Mouse (Mus musculus): ENCODE measurements around the gene Rab7b. TPM values are rescaled to one million over a fixed set of nuclear protein-coding genes. Genes with fewer than 3 reads are reported as not detected.

Gene Rab7b
- polyA plus RNA-seq, 1 experiment from 2014 or later, result 2.1 TPM

DNA sequence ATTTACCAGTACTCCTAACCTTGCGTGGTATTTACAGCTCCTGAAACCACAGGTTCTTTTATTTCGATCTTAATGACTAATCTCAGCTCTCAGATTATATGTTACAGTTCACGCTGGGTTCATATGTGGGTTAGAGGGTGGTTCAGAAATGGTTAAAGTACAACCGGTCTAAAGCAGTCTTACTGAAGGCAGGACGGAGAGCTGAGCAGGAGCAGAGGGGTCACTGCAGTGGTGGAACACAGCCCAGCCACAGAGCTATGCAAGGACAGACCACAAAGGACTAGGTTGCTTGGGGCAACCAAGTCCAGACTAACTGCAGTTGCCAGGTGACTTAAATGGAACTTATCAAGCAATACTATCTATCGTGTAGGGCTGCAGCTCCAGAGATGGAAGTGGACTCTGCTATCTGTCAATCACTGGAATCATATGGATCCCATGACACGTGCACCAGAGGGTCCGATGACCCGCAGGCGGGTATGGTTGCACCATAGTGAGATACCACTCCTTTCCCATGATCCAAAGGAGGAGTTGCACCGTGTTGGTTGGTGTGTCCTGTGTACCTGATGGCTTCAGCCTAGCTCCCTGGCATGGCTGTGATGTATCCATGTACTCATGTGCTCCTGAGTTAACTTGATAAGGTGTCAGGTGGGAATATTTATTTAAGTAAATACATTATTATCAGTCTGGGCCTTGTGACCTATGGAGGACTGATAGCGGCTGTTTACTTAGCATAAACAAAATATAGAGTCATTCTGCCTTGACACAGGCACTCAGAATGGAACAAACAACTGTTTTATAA, 42.3 kb downstream of the Rab7b start:
- Histone ChIP-seq H3K27me3 (ENCODE audit: insufficient read depth, low read length) (no peaks in the 10 kb centered on the region), H3K9ac (replicated peaks; ENCODE audit: low read length) (no peak overlapping the region), H3K4me2 (replicated peaks; ENCODE audit: low read depth, low read length) (no peak overlapping the region), H3K27ac (ENCODE audit: low read length) (peak overlapping the region; percentile 72), H3K4me1 (ENCODE audit: insufficient read depth, low read length) (peaks cover 21% of the 10 kb centered on the region), H3K36me3 (ENCODE audit: insufficient read depth, low read length) (no peaks in the 10 kb centered on the region), H3K9me3 (ENCODE audit: low read length) (no peaks in the 10 kb centered on the region), H3K4me3 (ENCODE audit: low read length) (no peak overlapping the region)
- ATAC-seq (ENCODE audit: low FRiP score, low TSS enrichment), result peak; percentile 90
- 65% methylated on average over 12 of the region's 12 CpGs for WGBS

- no peak overlapping the region for H3K9ac ChIP-seq (replicated peaks; ENCODE audit: low read length)
- peaks cover 21% of the 10 kb centered on the region for H3K4me1 ChIP-seq (ENCODE audit: insufficient read depth, low read length)
- no peaks in the 10 kb centered on the region for H3K9me3 ChIP-seq (ENCODE audit: low read length)
- no peaks in the 10 kb centered on the region for H3K36me3 ChIP-seq (ENCODE audit: insufficient read depth, low read length)
- ATAC-seq (ENCODE audit: low FRiP score, low TSS enrichment), result peak; percentile 76
- WGBS, result 43% methylated on average over 13 of the region's 13 CpGs
- no peak overlapping the region for H3K4me3 ChIP-seq (ENCODE audit: low read length)
- H3K27me3 ChIP-seq (ENCODE audit: insufficient read depth, low read length), result no peaks in the 10 kb centered on the region
- H3K27ac ChIP-seq (ENCODE audit: low read length), result peak overlapping the region; percentile 55
- H3K4me2 ChIP-seq (replicated peaks; ENCODE audit: low read depth, low read length), result no peak overlapping the region
Measured at GRCm38 (mm10) chr1:131733474-131734180, 45.1 kb downstream of the Rab7b start.

DNA sequence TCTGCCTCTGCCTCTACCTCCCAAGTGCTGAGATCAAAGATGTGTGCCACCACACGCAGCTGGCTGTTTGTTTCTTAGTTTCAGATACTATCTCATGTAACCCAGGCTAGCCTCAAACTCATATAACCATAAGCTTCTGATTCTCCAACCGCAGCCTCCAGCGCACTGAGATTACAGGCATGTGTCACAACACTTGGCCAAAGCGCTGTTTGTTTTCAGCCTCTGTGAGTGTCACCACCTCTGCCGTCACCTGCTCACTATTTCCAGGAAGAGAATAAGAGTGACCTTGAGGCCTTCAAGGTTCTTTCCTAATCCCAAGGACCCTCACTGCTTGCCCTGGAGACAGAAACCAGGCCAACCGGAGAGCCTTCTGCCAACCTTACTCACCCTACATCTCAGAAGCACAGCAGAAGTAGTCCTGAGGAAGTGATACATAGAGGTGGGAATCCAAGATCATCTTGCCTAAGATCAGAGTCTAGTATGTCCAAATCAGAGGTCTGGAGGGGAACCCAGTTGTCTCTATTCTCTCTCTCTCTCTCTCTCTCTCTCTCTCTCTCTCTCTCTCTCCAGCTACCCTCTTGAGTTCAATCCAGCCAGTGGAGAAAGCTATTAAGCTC, 46.3 kb downstream of the Rab7b start:
- H3K9ac ChIP-seq (replicated peaks; ENCODE audit: low read length), result no peak overlapping the region
- H3K4me3 ChIP-seq (ENCODE audit: low read length), result no peak overlapping the region
- no peak overlapping the region for H3K4me2 ChIP-seq (replicated peaks; ENCODE audit: low read depth, low read length)
- peaks cover 21% of the 10 kb centered on the region for H3K4me1 ChIP-seq (ENCODE audit: insufficient read depth, low read length)
- H3K27me3 ChIP-seq (ENCODE audit: insufficient read depth, low read length), result no peaks in the 10 kb centered on the region
- no peaks in the 10 kb centered on the region for H3K9me3 ChIP-seq (ENCODE audit: low read length)
- no peaks in the 10 kb centered on the region for H3K36me3 ChIP-seq (ENCODE audit: insufficient read depth, low read length)
- 90% methylated on average over 6 of the region's 6 CpGs for WGBS
- H3K27ac ChIP-seq (ENCODE audit: low read length), result no peak overlapping the region
- ATAC-seq (ENCODE audit: low FRiP score, low TSS enrichment), result no peak

DNA sequence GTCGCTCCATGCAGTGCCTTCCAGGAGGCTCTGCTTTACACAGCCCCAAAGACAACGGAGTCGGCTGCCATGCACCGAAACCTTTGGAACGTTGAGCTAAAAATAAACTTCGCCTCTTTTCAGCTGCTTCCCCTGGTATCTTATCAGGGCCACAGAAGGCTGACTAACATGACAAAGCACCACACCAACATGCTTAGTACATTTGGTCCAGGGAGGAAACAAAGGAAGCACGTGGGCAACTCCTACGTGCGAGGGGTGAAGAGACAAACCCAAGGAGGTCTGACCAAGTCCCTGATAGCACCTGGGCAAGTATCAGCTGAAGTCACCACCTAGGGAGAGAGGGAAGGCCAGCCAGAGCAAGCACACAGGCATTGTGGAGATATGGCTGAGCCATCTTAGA, 48.0 kb downstream of the Rab7b start:
- peaks cover 13% of the 10 kb centered on the region for H3K4me1 ChIP-seq (ENCODE audit: insufficient read depth, low read length)
- no peak for ATAC-seq (ENCODE audit: low FRiP score, low TSS enrichment)
- H3K9me3 ChIP-seq (ENCODE audit: low read length), result no peaks in the 10 kb centered on the region
- no peaks in the 10 kb centered on the region for H3K27me3 ChIP-seq (ENCODE audit: insufficient read depth, low read length)
- no peak overlapping the region for H3K9ac ChIP-seq (replicated peaks; ENCODE audit: low read length)
- no peak overlapping the region for H3K4me2 ChIP-seq (replicated peaks; ENCODE audit: low read depth, low read length)
- H3K36me3 ChIP-seq (ENCODE audit: insufficient read depth, low read length), result no peaks in the 10 kb centered on the region
- no peak overlapping the region for H3K4me3 ChIP-seq (ENCODE audit: low read length)
- WGBS, result 79% methylated on average over 9 of the region's 9 CpGs
- H3K27ac ChIP-seq (ENCODE audit: low read length), result no peak overlapping the region

GRCm38 (mm10) chr1:131737269-131737668, 48.8 kb downstream of the Rab7b start:
- H3K4me1 ChIP-seq (ENCODE audit: insufficient read depth, low read length), result peaks cover 13% of the 10 kb centered on the region
- WGBS, result 60% methylated on average over 5 of the region's 5 CpGs
- H3K36me3 ChIP-seq (ENCODE audit: insufficient read depth, low read length), result no peaks in the 10 kb centered on the region
- no peak overlapping the region for H3K27ac ChIP-seq (ENCODE audit: low read length)
- no peak overlapping the region for H3K4me2 ChIP-seq (replicated peaks; ENCODE audit: low read depth, low read length)
- no peaks in the 10 kb centered on the region for H3K9me3 ChIP-seq (ENCODE audit: low read length)
- ATAC-seq (ENCODE audit: low FRiP score, low TSS enrichment), result 0 out of 2 replicates have a peak, but pooled peaks have one; percentile 32
- no peaks in the 10 kb centered on the region for H3K27me3 ChIP-seq (ENCODE audit: insufficient read depth, low read length)
- no peak overlapping the region for H3K4me3 ChIP-seq (ENCODE audit: low read length)
- no peak overlapping the region for H3K9ac ChIP-seq (replicated peaks; ENCODE audit: low read length)

DNA sequence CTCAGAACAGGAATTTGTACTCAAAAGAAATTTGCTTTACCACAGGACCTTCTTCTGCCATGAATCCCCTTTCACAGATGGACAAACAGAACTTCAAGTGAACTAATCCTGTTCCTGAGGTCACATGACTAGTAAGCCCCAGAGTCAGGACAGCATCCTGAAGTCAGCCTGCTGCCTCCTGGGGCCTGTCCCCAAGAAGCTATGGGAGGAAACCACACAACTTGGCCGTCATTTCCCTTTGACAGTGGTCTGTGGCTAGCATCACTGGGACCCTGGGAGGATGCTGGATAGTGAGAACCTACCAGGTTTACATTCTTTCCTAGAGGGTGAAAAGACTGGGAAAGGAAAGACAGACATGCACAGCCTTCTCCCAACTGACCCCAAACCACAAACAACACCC, 50.3 kb downstream of the Rab7b start:
- no peak for ATAC-seq (ENCODE audit: low FRiP score, low TSS enrichment)

GRCm38 (mm10) chr1:131739481-131740160, 51.1 kb downstream of the Rab7b start:
- Histone ChIP-seq H3K36me3 (ENCODE audit: insufficient read depth, low read length) (no peaks in the 10 kb centered on the region), H3K4me3 (ENCODE audit: low read length) (no peak overlapping the region), H3K9ac (replicated peaks; ENCODE audit: low read length) (no peak overlapping the region), H3K4me1 (ENCODE audit: insufficient read depth, low read length) (peaks cover 3% of the 10 kb centered on the region; the same call in 1 of the 2 replicates), H3K27ac (ENCODE audit: low read length) (no peak overlapping the region), H3K4me2 (replicated peaks; ENCODE audit: low read depth, low read length) (no peak overlapping the region), H3K9me3 (ENCODE audit: low read length) (no peaks in the 10 kb centered on the region), H3K27me3 (ENCODE audit: insufficient read depth, low read length) (no peaks in the 10 kb centered on the region)
- WGBS, result 90% methylated on average over 9 of the region's 9 CpGs
- no peak for ATAC-seq (ENCODE audit: low FRiP score, low TSS enrichment)

More for the DNA sequence above, 50.3 kb downstream of the Rab7b start:
- Histone ChIP-seq H3K4me2 (replicated peaks; ENCODE audit: low read depth, low read length) (no peak overlapping the region), H3K27me3 (ENCODE audit: insufficient read depth, low read length) (no peaks in the 10 kb centered on the region), H3K4me1 (ENCODE audit: insufficient read depth, low read length) (peaks cover 8% of the 10 kb centered on the region), H3K27ac (ENCODE audit: low read length) (no peak overlapping the region), H3K9me3 (ENCODE audit: low read length) (no peaks in the 10 kb centered on the region), H3K36me3 (ENCODE audit: insufficient read depth, low read length) (no peaks in the 10 kb centered on the region), H3K9ac (replicated peaks; ENCODE audit: low read length) (no peak overlapping the region), H3K4me3 (ENCODE audit: low read length) (no peak overlapping the region)
- WGBS, result 91% methylated on average over 1 of the region's 1 CpGs

GRCm38 (mm10) chr1:131743868-131744464, 55.5 kb downstream of the Rab7b start, which contains the start of gene Slc26a9:
Gene Slc26a9, plus strand, starts transcription at chr1:131744022.
- H3K36me3 ChIP-seq (ENCODE audit: insufficient read depth, low read length), result no peaks in the 10 kb centered on the region
- H3K4me3 ChIP-seq (ENCODE audit: low read length), result no peak within 1 kb of the TSS
- ATAC-seq (ENCODE audit: low FRiP score, low TSS enrichment), result 0 out of 2 replicates have a peak, but pooled peaks have one; percentile 36
- no peak within 1 kb of the TSS for H3K4me2 ChIP-seq (replicated peaks; ENCODE audit: low read depth, low read length)
- 63% methylated on average over 10 of the region's 10 CpGs for WGBS
- H3K4me1 ChIP-seq (ENCODE audit: insufficient read depth, low read length), result peaks cover 3% of the 10 kb centered on the region; the same call in 1 of the 2 replicates
- H3K9me3 ChIP-seq (ENCODE audit: low read length), result no peaks in the 10 kb centered on the region
- H3K9ac ChIP-seq (replicated peaks; ENCODE audit: low read length), result no peak within 1 kb of the TSS
- H3K27ac ChIP-seq (ENCODE audit: low read length), result no peak within 1 kb of the TSS
- H3K27me3 ChIP-seq (ENCODE audit: insufficient read depth, low read length), result no peaks in the 10 kb centered on the region

DNA sequence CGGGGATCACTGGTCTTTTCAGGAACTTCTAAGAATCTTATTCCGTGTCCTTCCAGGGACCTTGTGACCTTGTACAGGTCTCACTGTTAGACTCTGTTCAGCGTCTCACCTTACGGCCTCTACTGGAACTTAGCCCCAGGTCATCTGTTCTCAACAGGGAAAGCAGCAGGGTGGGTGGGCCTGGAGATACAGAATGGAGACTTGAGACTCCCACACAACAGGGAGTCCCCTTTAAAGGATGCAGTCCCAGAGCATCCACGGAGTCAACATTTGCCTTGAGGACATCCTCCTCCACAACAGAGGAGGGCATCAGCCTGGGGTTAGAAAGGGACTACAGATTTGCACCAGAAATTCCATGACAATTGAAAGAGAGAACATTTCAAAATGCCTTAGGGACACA, 56.9 kb downstream of the Rab7b start:
- Histone ChIP-seq H3K9me3 (ENCODE audit: low read length) (no peaks in the 10 kb centered on the region), H3K4me2 (replicated peaks; ENCODE audit: low read depth, low read length) (no peak overlapping the region), H3K4me3 (ENCODE audit: low read length) (no peak overlapping the region), H3K36me3 (ENCODE audit: insufficient read depth, low read length) (no peaks in the 10 kb centered on the region), H3K27ac (ENCODE audit: low read length) (no peak overlapping the region), H3K4me1 (ENCODE audit: insufficient read depth, low read length) (0 out of 2 replicates have a peak, but pooled peaks cover under 1% of the 10 kb centered on the region), H3K27me3 (ENCODE audit: insufficient read depth, low read length) (no peaks in the 10 kb centered on the region), H3K9ac (replicated peaks; ENCODE audit: low read length) (no peak overlapping the region)
- ATAC-seq (ENCODE audit: low FRiP score, low TSS enrichment), result no peak
- 47% methylated on average over 5 of the region's 5 CpGs for WGBS

Measured in kidney, embryonic 16.5 days (tissue).